Mouse (Mus musculus) adrenal gland, postnatal 14 days (tissue): ENCODE data around the gene Tmem274. TPM values are rescaled to one million over a fixed set of nuclear protein-coding genes. Genes with fewer than 3 reads are reported as not detected.

Experiments
- DNase-seq: peaks from one replicate; pipeline ENCODE4 v3.0.0; 2021; ENCODE audit warnings: mixed read lengths
- total RNA-seq: library from RNA; stranded (reverse); gene quantifications from 2 replicates; pipeline ENCODE4 v1.2.3, GENCODE M21; 2021

Gene Tmem274
- total RNA-seq, 1 experiment from 2014 or later, result not detected

- peak; percentile 24 for DNase-seq
Observed at GRCm38 (mm10) chr4:149525811-149526210, 48.6 kb downstream of the Tmem274 start.

- DNase-seq, result peak; percentile 48
Observed at GRCm38 (mm10) chr4:149526330-149526729, 49.2 kb downstream of the Tmem274 start.

- DNase-seq, result no peak
Observed at GRCm38 (mm10) chr4:149527621-149528354, 50.6 kb downstream of the Tmem274 start.

- DNase-seq, result no peak
Observed at GRCm38 (mm10) chr4:149529691-149530090, 52.5 kb downstream of the Tmem274 start.

Other genes starting within 250 kb of the Tmem274 start
- 132 TPM in 2 replicates for gene Kif1b, start 169.7 kb upstream of the Tmem274 start, total RNA-seq
- 63.8 and 78.6 TPM in 2 replicates for gene Ube4b, start 50.6 kb upstream of the Tmem274 start, total RNA-seq
- gene Rbp7, start 22.4 kb upstream of the Tmem274 start, total RNA-seq, result 103 and 104 TPM in 2 replicates
- gene Nmnat1, start 7.8 kb downstream of the Tmem274 start, total RNA-seq, result 16.1 and 17.9 TPM in 2 replicates
- 32.5 and 35.6 TPM in 2 replicates for gene Lzic, start 7.9 kb downstream of the Tmem274 start, total RNA-seq
- gene Ctnnbip1, start 40.9 kb downstream of the Tmem274 start, total RNA-seq, result 31.8 and 34.5 TPM in 2 replicates
- gene Clstn1, start 109.1 kb downstream of the Tmem274 start, total RNA-seq, result 69.1 and 76.7 TPM in 2 replicates
- 4.4 and 19.1 TPM in 2 replicates for gene Pik3cd, start 225.2 kb downstream of the Tmem274 start, total RNA-seq